Mouse (Mus musculus) monocyte, adult 5-6 weeks (primary cell): Measurements from ENCODE around the gene Wfdc3. TPM values are rescaled to one million over a fixed set of nuclear protein-coding genes. Genes with fewer than 3 reads are reported as not detected.

Experiments used
- ATAC-seq: fragments of 153-309, 156-312 bp; replicated peaks from 2 replicates; pipeline ENCODE4 v1.8.0; 2017; ENCODE audit warnings: mild to moderate bottlenecking; ENCODE audit not compliant: low TSS enrichment, insufficient number of reproducible peaks, severe bottlenecking, poor library complexity, low FRiP score
- total RNA-seq: library from RNA; stranded (forward); fragments of 200-1000, 200-491, 200-594 nt; gene quantifications from 3 replicates; pipeline ENCODE4 v1.2.3, GENCODE M21; 2017

Gene Wfdc3
- total RNA-seq, 1 experiment from 2014 or later = not detected

DNA sequence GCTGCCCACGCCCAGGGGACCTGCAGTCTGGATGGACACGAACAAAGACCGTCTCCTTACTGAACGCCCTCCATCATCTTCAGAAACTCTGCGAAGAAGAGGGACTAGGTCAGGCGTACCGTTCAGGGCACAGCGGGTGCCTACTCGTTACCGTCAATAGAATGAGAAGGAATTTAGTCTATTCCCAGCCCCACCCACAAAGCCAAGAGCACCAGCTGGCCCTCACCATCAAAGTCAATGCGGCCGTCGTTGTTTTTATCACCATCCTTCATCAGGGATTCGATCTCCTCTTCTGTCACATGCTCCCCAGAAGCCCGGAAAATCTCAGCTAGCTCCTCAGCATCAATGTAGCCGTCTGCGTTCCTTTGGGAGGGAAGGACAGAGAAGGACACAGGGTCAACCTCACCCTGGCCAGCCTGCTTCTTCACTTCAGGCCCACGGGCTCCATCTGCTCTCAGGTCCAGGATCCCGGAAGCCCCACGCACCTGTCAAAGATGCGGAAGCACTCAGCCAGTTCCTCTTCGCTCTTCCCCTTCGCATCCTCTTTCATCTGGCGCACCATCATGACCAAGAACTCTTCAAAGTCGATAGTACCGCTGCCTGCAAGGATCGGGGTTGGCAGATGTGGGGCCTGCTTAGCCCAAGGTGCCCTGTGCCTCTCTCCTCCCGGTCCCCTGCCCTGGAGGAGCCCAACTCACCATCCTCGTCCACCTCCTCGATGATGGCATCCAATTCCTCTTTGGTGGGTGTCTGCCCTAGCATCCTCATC lies 31.7 kb upstream of the Wfdc3 start:
- no peak for ATAC-seq

DNA sequence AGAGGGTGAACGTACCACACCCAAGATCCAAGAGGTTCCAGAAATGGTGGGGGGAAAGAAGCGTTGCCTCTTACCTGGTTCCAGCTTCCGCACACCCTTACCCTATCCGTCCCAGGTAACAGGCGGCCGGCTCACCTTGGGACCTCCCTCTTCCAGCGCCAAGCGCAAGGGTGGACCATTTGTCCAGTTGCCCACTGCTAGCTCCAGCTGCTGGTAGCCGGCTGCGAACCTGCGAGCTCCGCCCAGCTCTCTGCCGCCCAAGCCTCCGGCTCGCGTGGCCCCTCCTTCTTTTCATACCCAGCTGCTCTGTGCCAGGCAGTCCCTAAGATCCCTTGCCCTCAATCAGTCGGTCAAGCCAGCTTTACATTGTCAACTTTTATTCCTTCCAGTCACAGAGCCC lies 31.1 kb upstream of the Wfdc3 start:
- no peak for ATAC-seq

DNA sequence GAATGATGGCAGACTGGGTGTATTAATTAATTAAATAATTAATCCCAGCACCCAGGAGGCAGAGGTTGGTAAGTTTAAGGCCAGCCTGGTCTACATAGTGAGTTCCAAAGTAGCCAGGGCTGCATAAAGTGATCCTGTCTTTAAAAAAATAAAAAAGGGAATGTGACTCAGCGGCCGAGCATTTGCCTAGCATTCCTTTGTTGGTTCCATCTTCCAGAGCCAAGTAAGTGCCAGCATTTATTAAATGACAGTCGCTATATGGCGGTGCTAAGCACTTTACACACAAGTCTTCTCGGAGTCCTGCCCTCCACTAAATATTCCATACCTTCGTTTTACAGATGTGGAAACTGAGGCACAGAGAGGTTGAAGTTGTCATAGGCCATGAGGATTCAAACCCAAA lies 30.4 kb upstream of the Wfdc3 start:
- no peak for ATAC-seq

DNA sequence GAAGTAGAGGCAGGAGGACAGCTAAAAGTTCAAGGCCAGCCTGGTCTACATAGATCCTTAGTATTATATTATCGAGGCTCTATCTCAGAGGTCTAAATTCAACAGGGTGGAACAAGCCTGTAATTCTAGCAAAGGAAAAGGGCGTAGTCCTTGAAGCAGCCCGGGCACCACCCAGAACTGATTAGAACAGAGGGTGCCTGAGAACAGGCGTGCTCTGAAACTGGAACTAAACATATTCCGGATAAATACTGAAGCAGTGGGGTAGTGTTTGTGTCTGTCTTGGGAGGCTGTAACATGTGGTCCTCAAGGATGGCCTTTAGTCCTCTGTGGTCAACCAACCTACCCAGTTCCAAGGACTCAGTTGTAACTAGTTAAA lies 28.2 kb upstream of the Wfdc3 start:
- ATAC-seq = no peak

DNA sequence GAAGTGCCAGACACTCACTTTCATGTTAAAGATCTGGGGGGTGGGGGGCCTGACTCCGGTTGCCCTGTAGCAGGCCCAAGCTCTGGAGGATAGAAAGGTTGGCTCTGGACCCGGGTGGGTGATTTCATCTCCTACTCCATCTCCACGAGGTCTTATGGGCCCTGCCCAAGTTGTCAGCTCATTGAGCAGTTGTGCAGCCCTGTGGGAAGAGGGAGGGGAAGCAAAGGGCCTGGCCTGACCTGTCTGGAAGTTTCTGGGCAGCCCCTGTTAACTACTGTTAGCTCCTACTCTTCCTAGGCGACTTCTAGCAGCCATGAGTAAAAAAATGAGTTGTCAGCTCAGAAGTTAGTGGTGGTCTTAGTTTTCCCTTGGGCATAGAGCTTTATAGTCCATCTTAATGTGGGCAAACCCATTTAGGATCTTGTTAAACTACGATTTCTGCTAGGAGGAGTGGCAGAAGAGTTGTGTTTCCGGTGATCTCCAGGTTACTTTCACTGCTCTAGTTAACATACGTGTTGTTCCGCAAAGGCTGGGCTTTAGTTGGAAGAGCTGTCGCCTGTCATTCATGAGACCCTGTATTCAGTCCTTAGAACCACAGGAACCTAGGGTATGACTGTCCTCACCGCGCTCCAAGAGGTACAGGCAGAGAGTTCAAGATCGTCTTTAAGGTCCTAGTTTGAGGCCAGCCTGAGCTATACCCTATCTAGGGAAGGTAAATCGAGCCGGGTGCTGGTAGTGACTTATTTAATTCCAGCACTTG lies 27.7 kb upstream of the Wfdc3 start:
- no peak for ATAC-seq

DNA sequence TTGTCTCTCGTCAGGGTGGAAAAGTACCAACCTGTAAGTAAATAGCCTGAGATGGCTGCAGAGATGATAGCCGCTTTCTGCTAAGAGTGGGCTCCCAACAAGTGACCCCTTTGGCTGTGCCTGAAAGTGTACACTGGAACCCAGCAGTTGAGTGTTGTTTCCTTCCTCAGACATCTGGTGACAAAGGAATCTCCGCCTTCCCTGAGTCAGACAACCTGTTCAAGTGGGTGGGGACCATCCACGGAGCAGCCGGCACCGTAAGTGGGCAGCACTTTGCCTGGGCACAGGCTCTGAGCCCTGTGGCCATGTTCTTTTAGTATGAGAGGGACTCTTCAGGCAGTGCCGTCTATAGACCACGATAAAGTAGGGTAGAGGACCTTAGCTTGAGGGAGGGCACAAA lies 25.4 kb upstream of the Wfdc3 start:
- no peak for ATAC-seq

DNA sequence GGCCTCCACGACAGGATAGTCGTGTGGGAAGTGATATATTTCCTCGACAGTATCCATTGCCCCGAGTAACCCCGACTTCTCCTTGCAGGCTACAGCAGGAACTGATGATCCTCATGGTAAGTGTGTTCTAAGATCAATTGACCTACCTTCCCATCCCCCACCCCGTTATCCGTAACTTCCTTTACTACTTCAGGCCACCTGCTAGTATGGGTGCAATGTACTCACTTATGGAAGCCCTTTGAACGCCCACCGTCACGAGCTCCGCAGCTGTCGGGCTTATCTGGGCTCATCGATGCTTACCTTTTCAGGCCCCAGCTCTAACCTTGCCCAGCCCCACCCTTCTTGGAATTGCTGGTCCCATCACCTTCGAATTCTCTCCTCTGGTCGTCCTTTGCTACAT lies 24.5 kb upstream of the Wfdc3 start:
- no peak for ATAC-seq

DNA sequence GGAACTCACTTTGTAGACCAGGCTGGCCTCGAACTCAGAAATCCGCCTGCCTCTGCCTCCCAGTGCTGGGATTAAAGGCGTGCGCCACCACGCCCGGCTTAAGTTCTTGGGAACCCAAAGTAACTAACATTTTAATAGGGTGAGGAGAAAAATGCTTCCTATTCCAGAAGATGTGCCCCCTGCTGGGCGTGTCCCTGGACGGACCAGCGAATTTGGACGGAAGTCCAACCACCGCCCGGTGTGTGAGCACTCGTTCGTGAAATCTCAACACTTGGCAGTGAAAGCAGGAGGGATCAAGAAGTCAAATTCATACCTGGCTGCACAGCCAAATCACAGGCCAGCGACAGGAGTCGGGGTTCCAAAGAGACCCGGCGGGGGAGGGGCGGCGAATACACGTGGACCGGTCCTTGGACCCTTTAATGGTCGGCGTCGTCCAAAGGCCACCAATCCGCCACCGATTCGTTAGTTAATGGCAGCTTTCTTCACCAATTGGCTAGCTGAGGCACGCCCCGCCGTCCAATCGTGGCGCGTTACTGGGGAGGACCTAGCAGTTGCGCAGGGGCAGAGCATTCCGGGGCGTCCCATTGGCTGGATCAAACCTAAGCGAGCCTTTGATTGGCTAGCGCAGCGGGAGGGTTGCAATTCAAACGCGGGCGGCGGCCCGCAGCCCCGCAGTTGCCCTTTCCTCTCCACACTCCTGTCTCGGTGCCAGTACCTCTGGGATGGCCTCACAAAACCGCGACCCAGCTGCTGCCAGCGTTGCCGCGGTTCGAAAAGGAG lies 23.7 kb upstream of the Wfdc3 start, which contains the start of gene Ube2c:
Ube2c (plus strand) TSS at position 641 of the 780 bp plus-strand sequence.
- peak; percentile 99 for ATAC-seq

DNA sequence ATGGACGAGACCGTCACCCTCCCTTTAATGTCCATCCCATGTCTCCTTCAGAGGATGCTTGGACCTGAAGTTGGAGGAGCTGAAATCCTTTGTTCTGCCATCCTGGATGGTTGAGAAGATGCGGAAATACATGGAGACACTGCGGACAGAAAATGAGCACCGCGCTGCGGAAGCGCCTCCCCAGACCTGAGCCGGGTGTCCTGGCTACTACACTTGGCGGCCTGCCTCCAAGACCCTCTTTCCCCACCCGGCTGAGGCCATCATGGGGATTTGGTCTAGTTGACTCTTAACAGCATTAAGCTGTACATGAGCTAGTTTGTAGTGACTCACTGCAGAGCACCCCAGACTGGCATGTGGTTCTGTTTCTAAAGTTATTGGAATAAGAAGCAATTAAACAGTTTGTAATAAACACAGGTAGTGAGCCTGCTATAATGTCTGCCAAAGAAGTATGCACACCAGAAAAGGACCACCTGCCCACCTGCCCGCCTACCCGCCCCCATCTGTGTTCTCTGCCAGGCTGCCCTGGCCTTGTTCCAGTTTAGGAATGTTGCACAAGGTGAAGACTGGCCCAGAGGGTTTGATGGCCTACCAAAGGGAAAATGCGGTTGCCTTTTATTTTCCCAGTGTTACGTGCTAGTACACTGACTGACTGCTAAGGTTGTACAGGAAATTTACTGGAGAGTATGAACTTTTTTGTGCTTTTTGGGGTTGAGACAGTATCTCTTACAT lies 22.2 kb upstream of the Wfdc3 start:
- no peak for ATAC-seq

DNA sequence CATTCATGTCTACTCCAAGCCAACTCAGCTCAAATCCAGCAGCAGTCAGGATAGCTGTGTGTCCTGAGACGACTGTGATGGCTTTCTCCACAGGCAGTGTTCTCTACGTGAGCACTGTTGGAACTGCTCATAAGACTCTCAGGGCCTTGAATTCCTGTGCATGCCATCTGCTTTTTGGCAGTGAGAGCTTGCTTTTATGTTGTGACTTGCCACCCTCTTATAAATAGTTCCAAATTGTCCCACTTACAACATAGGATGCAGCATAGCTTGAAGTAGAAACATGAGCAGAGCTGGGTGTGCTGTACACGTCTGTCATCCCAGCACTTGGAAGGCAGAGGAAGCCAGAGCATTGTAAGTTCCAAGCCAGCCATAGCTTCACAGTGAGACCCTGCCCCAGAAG lies 20.1 kb upstream of the Wfdc3 start:
- no peak for ATAC-seq

DNA sequence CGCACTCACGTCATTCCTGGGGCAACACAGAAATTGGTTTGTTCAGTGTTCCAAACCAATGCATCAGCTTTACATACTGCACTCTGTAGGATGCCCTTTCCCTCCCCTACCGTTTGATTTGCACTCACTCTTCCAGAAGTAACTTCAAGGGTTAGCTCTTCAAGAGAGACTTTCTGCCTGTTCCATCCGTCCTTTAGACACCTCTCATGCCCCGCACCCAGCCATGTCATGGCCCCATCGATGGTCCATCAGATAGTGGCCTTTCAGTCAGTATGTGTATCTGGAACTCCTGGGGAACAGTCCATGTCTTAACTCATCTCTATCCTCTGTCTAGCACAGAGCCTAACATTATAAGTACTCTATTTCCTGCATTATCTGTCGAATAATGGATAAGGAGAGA lies 16.9 kb upstream of the Wfdc3 start:
- no peak for ATAC-seq

DNA sequence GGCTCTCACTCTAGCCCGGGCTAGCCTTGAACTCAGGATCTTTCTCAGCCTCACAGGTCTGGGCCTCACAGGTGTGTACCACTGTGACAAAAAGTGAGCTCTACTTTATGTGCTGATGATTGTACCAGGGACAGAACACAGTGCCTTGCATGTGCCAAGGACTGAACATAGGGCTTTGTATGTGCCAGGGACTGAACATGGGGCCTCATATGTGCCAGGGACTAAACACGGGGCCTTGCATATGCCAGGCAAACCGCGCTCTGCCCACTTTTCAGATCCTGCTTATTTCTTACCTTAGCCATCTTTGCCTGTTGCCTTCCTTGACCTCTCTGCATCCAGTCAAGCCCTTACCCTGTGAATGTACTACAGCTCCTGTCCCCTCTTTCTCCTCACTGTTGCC lies 16.2 kb upstream of the Wfdc3 start:
- no peak for ATAC-seq

DNA sequence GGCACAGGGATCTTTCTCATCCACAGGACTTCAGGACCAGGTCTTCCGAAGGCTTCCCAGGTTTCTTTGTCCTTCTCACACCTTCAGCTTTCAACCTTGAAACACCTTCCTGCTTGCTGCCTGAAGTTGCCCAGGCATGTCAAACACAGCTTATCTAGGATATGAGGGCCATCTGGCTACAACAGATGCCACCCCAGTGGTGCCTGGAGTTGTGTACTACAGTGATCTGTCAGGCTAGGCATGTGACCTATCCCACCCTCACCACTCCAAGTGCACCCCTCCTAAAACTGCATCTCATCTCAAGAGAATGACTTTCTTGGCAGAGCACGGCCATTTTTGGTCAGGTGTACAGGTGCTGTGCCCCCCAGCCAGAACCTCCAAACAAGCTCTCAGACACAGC lies 15.8 kb upstream of the Wfdc3 start:
- no peak for ATAC-seq

DNA sequence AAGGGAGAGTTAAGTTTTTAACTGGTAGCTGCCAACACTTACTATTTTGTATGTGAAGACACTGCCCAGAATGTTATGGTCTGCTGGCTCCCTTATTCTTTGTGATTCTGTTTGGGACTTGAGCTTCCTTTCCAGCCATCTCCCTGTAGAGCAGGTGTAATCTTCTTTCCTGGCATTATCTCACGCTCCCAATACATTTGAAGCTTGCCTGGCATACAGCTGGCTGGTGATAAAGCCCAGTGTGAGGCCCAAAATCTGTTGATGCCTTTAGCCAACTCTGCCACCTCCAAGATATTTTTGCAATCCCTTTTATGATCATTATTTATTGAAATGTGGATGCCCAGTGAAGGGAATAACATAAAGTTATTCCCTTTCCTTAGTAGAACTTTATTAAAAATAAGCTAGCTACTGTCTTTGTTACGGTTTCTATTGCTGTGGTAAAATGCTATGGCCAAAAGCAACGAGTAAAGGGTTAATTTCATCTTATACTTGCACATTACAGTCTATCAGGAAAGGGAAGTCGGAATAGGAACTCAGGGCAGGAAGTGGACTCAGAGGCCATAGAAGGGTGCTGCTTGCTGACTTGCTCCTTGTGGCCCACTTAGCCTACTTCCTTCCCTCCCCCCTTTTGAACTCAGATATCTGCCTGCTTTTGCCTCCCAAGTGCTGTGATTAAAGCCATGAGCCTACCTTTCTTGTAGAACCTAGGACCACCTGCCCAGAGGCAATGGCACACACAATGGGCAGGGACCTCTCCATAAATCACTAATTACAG lies 14.5 kb upstream of the Wfdc3 start:
- peak; percentile 49; the same call in 1 of the 2 replicates for ATAC-seq

DNA sequence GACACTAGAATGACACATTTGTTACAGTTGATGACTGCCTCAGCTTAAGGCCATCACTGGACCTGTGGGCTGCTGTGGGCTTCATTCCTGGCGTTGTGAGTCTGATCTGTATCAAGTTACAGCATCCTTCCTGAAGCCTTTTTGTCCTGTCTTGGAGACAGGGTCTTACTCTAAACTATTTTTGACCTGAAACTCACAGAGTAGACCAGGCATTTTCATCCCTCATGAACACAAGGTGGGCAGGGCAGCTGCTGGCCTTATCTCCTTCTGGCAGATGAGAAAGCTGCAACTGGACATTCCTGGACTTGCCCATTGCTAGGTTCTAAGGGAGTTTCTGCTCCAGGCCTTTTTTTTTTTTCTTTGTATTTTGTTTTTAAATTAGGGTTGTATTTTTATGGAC lies 13.0 kb upstream of the Wfdc3 start:
- no peak for ATAC-seq

DNA sequence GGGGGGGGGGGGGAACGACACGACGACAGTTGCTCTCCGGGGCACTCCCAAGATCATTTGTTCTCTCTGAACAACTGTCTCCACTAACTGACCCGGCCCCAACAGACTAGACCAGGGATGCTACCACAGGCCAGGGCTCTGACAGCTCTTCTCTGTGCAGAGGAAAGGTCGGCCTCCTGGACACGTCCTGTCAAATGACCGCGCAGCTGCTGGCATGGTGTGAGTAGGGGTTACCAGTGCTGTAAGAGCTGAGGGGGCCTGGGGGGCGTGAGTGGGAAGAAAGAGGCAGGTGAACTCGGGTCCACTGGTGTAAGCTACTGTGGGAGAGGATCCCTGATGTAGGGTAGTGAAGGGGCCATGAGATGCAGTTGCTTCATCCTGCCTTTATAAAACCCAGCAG lies 12.1 kb upstream of the Wfdc3 start:
- ATAC-seq = no peak

DNA sequence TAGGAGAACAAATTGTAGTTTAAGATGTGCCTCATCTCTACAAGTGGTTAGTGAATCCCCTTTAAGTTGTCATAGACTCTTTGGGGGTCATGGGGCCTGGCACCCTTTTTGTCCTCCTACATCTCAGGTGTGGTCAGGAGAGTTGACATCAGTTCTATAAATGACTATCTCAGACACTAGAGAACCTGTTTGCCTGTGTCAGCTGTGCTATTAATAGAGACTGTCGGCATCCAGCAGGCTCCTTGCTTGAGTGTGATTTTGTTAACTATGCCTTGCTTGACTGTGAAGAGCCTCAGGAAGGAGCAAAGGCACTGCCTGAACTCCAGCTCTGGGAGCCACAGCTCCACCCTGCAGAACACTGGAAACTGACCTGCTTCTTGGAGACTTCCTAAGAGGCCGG lies 9.1 kb upstream of the Wfdc3 start:
- ATAC-seq = no peak

DNA sequence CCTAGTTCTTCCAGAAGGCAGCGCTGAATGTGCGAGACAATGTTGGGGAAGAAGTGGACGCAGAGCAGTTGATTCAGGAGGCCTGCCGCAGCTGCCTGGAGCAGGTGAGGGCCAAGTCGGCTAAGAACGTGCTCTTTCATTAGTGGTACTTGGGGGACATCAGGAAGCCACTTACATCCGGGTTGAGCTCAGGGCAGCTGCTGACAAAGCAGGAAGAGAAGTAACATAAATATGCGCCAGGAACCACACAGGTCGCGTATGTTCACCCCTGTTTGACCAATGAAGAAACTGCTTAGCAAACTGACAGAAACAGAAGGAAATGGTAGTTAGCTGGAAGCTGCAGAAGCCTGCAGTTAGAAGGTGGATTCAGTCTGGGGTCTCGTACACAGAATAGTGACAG lies 8.4 kb upstream of the Wfdc3 start:
- ATAC-seq = no peak
